Mouse (Mus musculus) B cell, adult 62 days (primary cell): ENCODE results near the gene A830005F24Rik. TPM values are rescaled to one million over a fixed set of nuclear protein-coding genes. Genes with fewer than 3 reads are reported as not detected.

Experiments used
- total RNA-seq: library from RNA; stranded (reverse); gene quantifications from 4 replicates; pipeline ENCODE4 v1.2.4, GENCODE M21; 2023

Gene A830005F24Rik
- total RNA-seq, result 0.75 TPM in 1 of 4 replicates, not detected in the others

DNA sequence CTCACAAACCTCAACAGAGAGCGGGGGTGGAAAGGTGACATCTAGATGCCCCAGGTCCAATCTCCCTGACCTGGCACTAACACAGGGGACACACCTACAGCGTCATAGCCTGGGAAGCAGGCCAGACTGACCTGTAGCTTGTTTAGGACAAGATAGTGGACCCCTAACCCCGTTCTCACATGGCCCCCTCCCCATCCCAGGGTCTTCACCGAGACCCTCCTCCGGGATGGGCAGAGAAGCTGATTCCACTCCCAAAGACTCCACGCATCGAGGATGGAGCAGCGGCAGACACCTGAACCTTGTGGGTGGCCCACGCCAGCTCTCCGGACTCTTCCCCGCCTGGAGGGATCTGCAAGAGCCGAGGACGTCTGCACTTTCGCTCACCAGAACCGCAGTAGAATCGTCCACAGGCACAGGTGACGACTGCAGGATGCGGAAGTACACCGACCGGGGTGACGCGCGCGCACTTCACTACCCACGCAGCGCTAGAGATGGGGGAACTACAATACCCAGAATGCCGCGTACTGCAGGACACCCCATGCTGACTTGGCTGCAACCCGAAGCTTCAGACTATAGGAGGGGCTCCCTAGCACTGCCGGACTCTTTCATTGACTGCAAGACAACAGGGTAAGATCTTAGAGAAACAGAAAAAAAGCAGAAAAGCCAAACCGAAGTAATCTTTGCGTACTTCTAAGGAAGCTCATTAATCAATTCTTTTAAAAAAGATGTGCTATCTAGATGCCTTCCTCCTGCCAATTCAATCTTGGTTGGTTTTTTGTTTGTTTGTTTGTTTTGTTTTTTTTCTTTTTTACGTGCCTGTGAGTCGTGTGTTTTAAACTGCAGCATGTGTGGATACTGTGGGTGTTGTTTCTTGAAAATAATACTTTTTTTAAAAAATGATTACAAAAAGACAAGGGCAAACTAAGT lies at the start of gene A830005F24Rik, which contains the start of gene Zfp169:
Gene A830005F24Rik, plus strand, starts transcription at position 568 of the 927 bp plus-strand sequence.
Gene Zfp169, minus strand, starts transcription at position 449 of the 927 bp plus-strand sequence.

Other genes starting within 250 kb of the A830005F24Rik start
- 23.1 to 31.5 TPM (median 25.8 TPM) in 4 replicates for gene Zfp169, start 119 bp upstream of the A830005F24Rik start, total RNA-seq
- 8.4 to 11.5 TPM (median 9.2 TPM) in 4 replicates for gene Ptpdc1, start 112.1 kb downstream of the A830005F24Rik start, total RNA-seq
- gene Barx1, start 149.4 kb downstream of the A830005F24Rik start, total RNA-seq, result not detected in 4 replicates